Mouse (Mus musculus) heart, postnatal 0 days (tissue): ENCODE data around the gene Slc44a5. TPM values are rescaled to one million over a fixed set of nuclear protein-coding genes. Genes with fewer than 3 reads are reported as not detected.

ENCODE experiments used
- ATAC-seq: fragments of 200-750 bp; cut with Nextera tagmentation; 2 replicates; pipeline ENCODE4 v1.8.0; 2017; ENCODE audit warnings: low read depth, moderate number of reproducible peaks, moderate library complexity; ENCODE audit not compliant: insufficient read depth
- DNase-seq: peaks from one replicate; pipeline ENCODE4 v3.0.0-alpha.2; 2016; ENCODE audit warnings: low spot score
- H3K27ac ChIP-seq: fragments of 300-500 bp; sonication (generic); 2 replicates; pipeline ENCODE4 v1.5.1; 2014; ENCODE audit warnings: low read depth, mild to moderate bottlenecking
- H3K27me3 ChIP-seq: fragments of 300-500 bp; sonication (generic); 2 replicates; pipeline ENCODE4 v1.6.1; 2014; ENCODE audit warnings: low read length, mixed read lengths; ENCODE audit not compliant: control insufficient read depth, insufficient read depth
- H3K36me3 ChIP-seq: fragments of 300-500 bp; sonication (generic); replicated peaks from 2 replicates; pipeline ENCODE4 v1.6.1; 2014; ENCODE audit warnings: low read length, mixed read lengths; ENCODE audit not compliant: control insufficient read depth, insufficient read depth
- H3K4me1 ChIP-seq: fragments of 300-500 bp; sonication (generic); 2 replicates; pipeline ENCODE4 v1.6.1; 2014; ENCODE audit warnings: antibody characterized with exemption; ENCODE audit not compliant: control insufficient read depth, insufficient read depth
- H3K4me2 ChIP-seq: fragments of 300-500 bp; sonication (generic); 2 replicates; pipeline ENCODE4 v1.6.1; 2014; ENCODE audit warnings: low read depth, mild to moderate bottlenecking, low read length, moderate library complexity
- H3K4me3 ChIP-seq: fragments of 300-500 bp; sonication (generic); 2 replicates; pipeline ENCODE4 v1.5.1; 2014; ENCODE audit warnings: low read depth, low read length
- H3K9ac ChIP-seq: fragments of 300-500 bp; sonication (generic); replicated peaks from 2 replicates; pipeline ENCODE4 v1.6.1; 2014; ENCODE audit warnings: low read depth, low read length, mixed read lengths
- H3K9me3 ChIP-seq: fragments of 300-500 bp; sonication (generic); replicated peaks from 2 replicates; pipeline ENCODE4 v1.6.1; 2016; ENCODE audit warnings: low read length; ENCODE audit not compliant: control insufficient read depth
- CTCF ChIP-seq: IDR thresholded peaks from 2 replicates; pipeline ENCODE4 v1.5.1; 2016; ENCODE audit warnings: antibody characterized with exemption, control low read depth, low read depth
- EP300 ChIP-seq: IDR thresholded peaks from 2 replicates; pipeline ENCODE4 v1.6.1; 2016; ENCODE audit warnings: antibody characterized with exemption, low read depth
- WGBS: fragments of 180-500 bp; shearing (Covaris S2); extraction: QIAGEN DNeasy Blood & Tissue Kit; methylation state at CpG from one replicate; pipeline ENCODE4 v1.1.7; 2014; 5-methylcytosine and 5-hydroxymethylcytosine counted together
- polyA plus RNA-seq: library from polyadenylated mRNA; unstranded; fragments of >200 nt; fragmentation: Nextera tagmentation; extraction: Ambion mirVana; gene quantifications from 2 replicates; pipeline ENCODE4 v1.2.1, GENCODE M21; 2015
- total RNA-seq: library from RNA; depleted of rRNA; stranded (reverse); fragments of >200 nt; gene quantifications from 2 replicates; pipeline ENCODE4 v1.2.3, GENCODE M21; 2014; ENCODE audit warnings: low replicate concordance

Slc44a5 gene
- total and polyA plus RNA-seq, 2 experiments from 2014 or later: 0.31 to 0.42 TPM

DNA sequence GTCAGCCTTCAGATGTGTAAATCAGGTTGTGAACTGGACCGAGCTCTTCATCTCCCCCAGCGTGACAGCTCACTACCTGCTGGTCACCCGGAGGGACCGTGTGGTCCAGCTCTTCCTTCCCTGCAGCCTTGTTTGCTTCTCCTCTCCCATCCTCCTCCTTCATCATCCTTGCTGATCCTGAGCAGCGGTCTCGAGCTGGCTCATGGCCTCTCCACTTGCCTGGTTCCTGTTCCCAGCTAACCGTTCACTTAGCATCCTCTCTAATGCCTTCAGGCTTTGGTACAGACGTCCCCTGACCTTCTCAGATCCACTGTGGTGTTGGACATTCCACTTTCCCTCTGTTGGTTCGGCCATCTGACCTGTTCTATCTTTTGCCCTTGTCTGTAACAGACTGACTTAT, 128.4 kb downstream of the Slc44a5 start:
- peaks cover 11% of the 10 kb centered on the region; the same call in 1 of the 2 replicates for H3K9me3 ChIP-seq
- TF ChIP-seq CTCF (no peak), EP300 (no peak)
- DNase-seq: no peak
- ATAC-seq: no peak
- H3K27ac ChIP-seq: no peak overlapping the region
- H3K4me1 ChIP-seq: no peaks in the 10 kb centered on the region
- H3K9ac ChIP-seq: no peak overlapping the region
- WGBS: 69% methylated on average over 9 of the region's 9 CpGs
- H3K27me3 ChIP-seq: no peaks in the 10 kb centered on the region
- no peaks in the 10 kb centered on the region for H3K36me3 ChIP-seq
- no peak overlapping the region for H3K4me3 ChIP-seq
- no peak overlapping the region for H3K4me2 ChIP-seq

GRCm38 (mm10) chr3:154110528-154110927, 137.3 kb downstream of the Slc44a5 start:
- DNase-seq: peak; percentile 61
- Histone ChIP-seq H3K36me3 (no peaks in the 10 kb centered on the region), H3K9me3 (no peaks in the 10 kb centered on the region), H3K27me3 (no peaks in the 10 kb centered on the region), H3K4me3 (no peak overlapping the region), H3K27ac (peak overlapping the region; percentile 34; the same call in 1 of the 2 replicates), H3K4me2 (no peak overlapping the region), H3K4me1 (peaks cover 4% of the 10 kb centered on the region; the same call in 1 of the 2 replicates), H3K9ac (no peak overlapping the region)
- peak; percentile 70 for ATAC-seq
- TF ChIP-seq EP300: no peak
- no peak for TF ChIP-seq CTCF
- 33% methylated on average over 5 of the region's 5 CpGs for WGBS

DNA sequence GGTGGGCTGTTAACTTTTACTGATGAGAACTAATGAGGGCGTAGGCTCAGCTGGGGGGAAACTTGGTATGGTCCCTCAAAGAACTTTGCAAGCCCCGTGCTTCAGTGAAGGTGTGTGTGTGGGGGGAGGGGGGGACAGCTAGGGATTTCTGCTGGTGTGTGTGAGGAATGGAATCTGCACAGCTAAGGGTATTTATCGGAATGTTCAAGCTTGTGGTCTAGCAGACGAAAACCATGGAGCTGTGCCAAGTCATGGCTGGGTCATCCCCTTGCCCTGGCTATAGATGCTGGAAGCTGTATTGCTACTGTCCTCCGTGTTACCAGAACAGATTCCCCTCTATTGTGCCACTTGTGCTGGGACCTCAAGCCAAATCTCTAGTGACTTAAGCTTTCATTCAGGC, 138.0 kb downstream of the Slc44a5 start:
- peak overlapping the region; percentile 34; the same call in 1 of the 2 replicates for H3K27ac ChIP-seq
- ATAC-seq: peak; percentile 57
- TF ChIP-seq CTCF (no peak), EP300 (no peak)

DNA sequence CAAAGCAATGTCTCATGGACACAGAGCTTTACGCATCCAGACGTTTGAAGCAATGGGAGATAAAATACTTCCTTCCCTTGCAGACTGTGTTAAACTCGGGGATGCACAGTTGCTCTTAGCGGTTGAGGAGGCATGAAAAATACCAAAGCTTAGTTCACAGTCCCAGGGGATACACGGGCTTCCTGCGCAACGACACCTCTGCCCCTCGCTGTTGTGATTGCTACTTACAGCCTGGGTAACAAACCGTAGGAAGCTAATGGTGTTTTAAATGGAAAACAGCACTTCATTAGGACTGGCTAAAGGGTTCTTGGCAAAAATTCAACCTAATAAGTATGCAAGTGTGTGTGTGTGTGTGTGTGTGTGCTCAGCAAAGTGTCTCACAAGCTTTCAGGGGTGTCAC, 141.8 kb downstream of the Slc44a5 start:
- ATAC-seq: no peak
- 57% methylated on average over 9 of the region's 9 CpGs for WGBS
- no peak overlapping the region for H3K27ac ChIP-seq

More for the DNA sequence above, 138.0 kb downstream of the Slc44a5 start:
- DNase-seq: peak; percentile 45
- Histone ChIP-seq H3K4me1 (peaks cover 4% of the 10 kb centered on the region; the same call in 1 of the 2 replicates), H3K9ac (no peak overlapping the region), H3K4me2 (no peak overlapping the region), H3K36me3 (no peaks in the 10 kb centered on the region), H3K4me3 (no peak overlapping the region), H3K27me3 (no peaks in the 10 kb centered on the region), H3K9me3 (no peaks in the 10 kb centered on the region)
- WGBS: 31% methylated on average over 5 of the region's 5 CpGs

DNA sequence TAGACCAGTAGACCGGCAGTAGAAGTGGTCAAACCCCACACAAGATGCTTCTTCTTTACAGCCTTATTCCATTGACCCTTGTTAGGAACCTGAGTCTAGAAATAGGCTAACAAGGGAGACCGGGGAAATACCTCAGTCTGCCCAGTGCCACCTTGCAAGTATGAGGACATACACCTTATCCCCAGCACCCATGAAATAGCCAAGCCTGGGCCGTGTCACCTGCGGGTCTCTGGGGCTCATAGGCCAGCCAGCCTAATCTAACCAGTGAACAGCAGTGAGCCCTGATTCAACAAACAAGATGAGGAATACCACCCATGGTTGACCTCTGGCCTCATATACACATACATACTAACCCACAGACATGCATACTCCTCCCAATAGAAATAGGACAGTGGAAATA, 142.2 kb downstream of the Slc44a5 start:
- no peak for DNase-seq
- Histone ChIP-seq H3K27me3 (no peaks in the 10 kb centered on the region), H3K27ac (no peak overlapping the region), H3K4me2 (no peak overlapping the region), H3K9ac (no peak overlapping the region), H3K4me1 (peaks cover 4% of the 10 kb centered on the region; the same call in 1 of the 2 replicates), H3K4me3 (no peak overlapping the region), H3K9me3 (no peaks in the 10 kb centered on the region), H3K36me3 (no peaks in the 10 kb centered on the region)
- TF ChIP-seq EP300: no peak
- no peak for TF ChIP-seq CTCF
- ATAC-seq: no peak
- WGBS: 78% methylated on average over 4 of the region's 4 CpGs

More for the DNA sequence above, 141.8 kb downstream of the Slc44a5 start:
- DNase-seq: no peak
- Histone ChIP-seq H3K9me3 (no peaks in the 10 kb centered on the region), H3K27me3 (no peaks in the 10 kb centered on the region), H3K4me3 (no peak overlapping the region), H3K4me2 (no peak overlapping the region), H3K36me3 (no peaks in the 10 kb centered on the region), H3K9ac (no peak overlapping the region), H3K4me1 (peaks cover 4% of the 10 kb centered on the region; the same call in 1 of the 2 replicates)
- TF ChIP-seq CTCF (no peak), EP300 (no peak)

- Histone ChIP-seq H3K9me3 (no peaks in the 10 kb centered on the region), H3K27me3 (no peaks in the 10 kb centered on the region), H3K36me3 (no peaks in the 10 kb centered on the region), H3K27ac (no peak overlapping the region), H3K9ac (no peak overlapping the region), H3K4me3 (no peak overlapping the region), H3K4me1 (peaks cover 4% of the 10 kb centered on the region; the same call in 1 of the 2 replicates), H3K4me2 (no peak overlapping the region)
- ATAC-seq: no peak
- TF ChIP-seq CTCF (no peak), EP300 (no peak)
- DNase-seq: no peak
- WGBS: 85% methylated on average over 5 of the region's 5 CpGs
Measured at GRCm38 (mm10) chr3:154116000-154116399, 142.8 kb downstream of the Slc44a5 start.
